Mouse (Mus musculus): ENCODE measurements around the gene Ubl7.

GRCm38 (mm10) chr9:57963249-57963997 lies 52.6 kb downstream of the Ubl7 start:
- TF ChIP-seq POLR2A (IDR thresholded peaks at IDR 0.05; ENCODE audit: borderline replicate concordance, extremely low read depth, low read depth, low read length) (no peak), CTCF (IDR thresholded peaks at IDR 0.05; ENCODE audit: insufficient read depth, low read length) (no peak)

All from lung, adult 2 months (tissue).